Comparison of ENCODE assay signal across 30 mouse cellular contexts in the genomic region with DNA sequence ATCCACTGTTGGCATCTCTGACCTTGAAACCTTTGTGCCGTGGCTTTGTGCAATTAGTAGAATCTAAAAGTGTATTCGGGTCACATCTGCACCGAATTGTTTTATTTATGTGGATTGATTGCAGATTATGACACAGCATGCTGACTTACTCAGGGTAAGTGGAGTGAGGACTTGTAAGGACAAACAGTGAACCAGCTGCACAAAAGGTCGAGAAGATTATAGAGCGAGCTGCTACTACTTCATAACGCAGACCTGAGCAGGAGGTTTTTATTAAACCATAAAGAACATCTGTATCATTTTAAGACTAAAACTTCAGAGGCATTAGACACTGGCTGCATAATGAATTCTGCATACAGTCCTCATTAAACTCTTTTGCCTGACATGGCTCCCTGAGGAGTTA.
DNase-seq lines count a peak whose midpoint lies in the region; ATAC-seq lines count a peak whose summit lies in the region.
"Had no signal": no experiment of that assay in that cellular context is flagged by ENCODE, and none has a peak within 500 bp of the region (broad histone marks: within the 10 kb centered on the region; RNA-seq: fewer than 3 reads in every experiment).

No protein-coding gene starts in this region.

- WGBS in embryonic facial prominence, embryonic 13.5 days, result 28% methylated on average over 6 of the region's 6 CpGs
- 15% methylated on average over 6 of the region's 6 CpGs for WGBS in limb, embryonic 12.5 days
- WGBS in forebrain, embryonic 10.5 days, result 66% methylated on average over 6 of the region's 6 CpGs
- 51% methylated on average over 6 of the region's 6 CpGs for WGBS in neural tube, embryonic 15.5 days

- H3K9ac ChIP-seq in embryonic facial prominence, embryonic 13.5 days, result no peak overlapping the region
- H3K9ac ChIP-seq in limb, embryonic 12.5 days (replicated peaks), result no peak overlapping the region
- no peak overlapping the region for H3K9ac ChIP-seq in neural tube, embryonic 15.5 days (replicated peaks)
- H3K9ac ChIP-seq: forebrain, embryonic 15.5 days; heart, embryonic 13.5 days; hindbrain, embryonic 14.5 days; liver, embryonic 14.5 days had no signal

- no peak overlapping the region for H3K4me3 ChIP-seq in embryonic facial prominence, embryonic 13.5 days
- H3K4me3 ChIP-seq in limb, embryonic 12.5 days (replicated peaks), result no peak overlapping the region
- no peak overlapping the region for H3K4me3 ChIP-seq in forebrain, embryonic 10.5 days
- H3K4me3 ChIP-seq in neural tube, embryonic 15.5 days (replicated peaks), result no peak overlapping the region
- H3K4me3 ChIP-seq: forebrain, embryonic 15.5 days; gastrocnemius, adult 2 months; heart, embryonic 13.5 days; midbrain, embryonic 10.5 days had no signal

- H3K4me1 ChIP-seq in embryonic facial prominence, embryonic 13.5 days, result peaks cover 17% of the 10 kb centered on the region
- H3K4me1 ChIP-seq in limb, embryonic 12.5 days (replicated peaks), result peaks cover 13% of the 10 kb centered on the region
- 0 out of 2 replicates have a peak, but pooled peaks cover 2% of the 10 kb centered on the region for H3K4me1 ChIP-seq in forebrain, embryonic 10.5 days
- peaks cover 5% of the 10 kb centered on the region for H3K4me1 ChIP-seq in neural tube, embryonic 15.5 days
- H3K4me1 ChIP-seq: forebrain, embryonic 15.5 days; midbrain, embryonic 10.5 days had no signal

- H3K27me3 ChIP-seq in embryonic facial prominence, embryonic 13.5 days, result no peaks in the 10 kb centered on the region
- no peaks in the 10 kb centered on the region for H3K27me3 ChIP-seq in limb, embryonic 12.5 days
- H3K27me3 ChIP-seq in forebrain, embryonic 10.5 days (ENCODE audit: poor library complexity, severe bottlenecking), result no peaks in the 10 kb centered on the region
- no peaks in the 10 kb centered on the region for H3K27me3 ChIP-seq in neural tube, embryonic 15.5 days (replicated peaks)
- H3K27me3 ChIP-seq: forebrain, embryonic 15.5 days; heart, embryonic 13.5 days had no signal

- peak; percentile 44 for DNase-seq in embryo, embryonic 11 days
- DNase-seq in embryo, embryonic 10 days (ENCODE audit: low spot score), result no peak
- DNase-seq in layer of hippocampus, postnatal 10 days (ENCODE audit: low spot score in 2 of 2), result no peak
- DNase-seq in forebrain, embryonic 10.5 days (ENCODE audit: extremely low spot score, low spot score), result no peak
- DNase-seq: adrenal gland, postnatal 14 days; cerebellum, adult 18-20 months; cerebellum, postnatal 14 days; gastrocnemius, adult 2 months; heart, postnatal 10 days; kidney, adult 9 months; kidney, postnatal 10 days; liver; lung, adult 2 months; lung, postnatal 10 days; right cerebral cortex, adult 18-20 months; right cerebral cortex, postnatal 4 days; thymus, adult 2 months; thymus, postnatal 36 days had no signal

- no peak for ATAC-seq in embryonic facial prominence, embryonic 13.5 days (ENCODE audit: insufficient number of reproducible peaks, insufficient read depth, low FRiP score, low TSS enrichment, low read depth)
- peak; percentile 15; the same call in 1 of the 2 replicates for ATAC-seq in limb, embryonic 12.5 days (ENCODE audit: insufficient number of reproducible peaks, insufficient read depth, low FRiP score, low TSS enrichment, low read depth)
- no peak for ATAC-seq in neural tube, embryonic 15.5 days (ENCODE audit: low FRiP score)
- ATAC-seq: forebrain, embryonic 15.5 days; intestine, postnatal 0 days had no signal

- H3K9me3 ChIP-seq in embryonic facial prominence, embryonic 13.5 days, result no peaks in the 10 kb centered on the region
- H3K9me3 ChIP-seq in limb, embryonic 12.5 days, result peaks cover 10% of the 10 kb centered on the region; the same call in 1 of the 2 replicates
- H3K9me3 ChIP-seq in forebrain, embryonic 10.5 days, result peaks cover 5% of the 10 kb centered on the region; the same call in 1 of the 2 replicates
- no peaks in the 10 kb centered on the region for H3K9me3 ChIP-seq in neural tube, embryonic 15.5 days (replicated peaks)
- H3K9me3 ChIP-seq: forebrain, embryonic 15.5 days; heart, embryonic 13.5 days had no signal

- 0 out of 2 replicates have a peak overlapping the region, but pooled peaks have one; percentile 1 for H3K4me2 ChIP-seq in embryonic facial prominence, embryonic 13.5 days
- no peak overlapping the region; the same call in 1 of the 2 replicates for H3K4me2 ChIP-seq in limb, embryonic 12.5 days
- H3K4me2 ChIP-seq in neural tube, embryonic 15.5 days, result no peak overlapping the region
- H3K4me2 ChIP-seq: forebrain, embryonic 15.5 days; heart, embryonic 13.5 days; hindbrain, embryonic 14.5 days had no signal

- no peaks in the 10 kb centered on the region for H3K36me3 ChIP-seq in embryonic facial prominence, embryonic 13.5 days
- no peaks in the 10 kb centered on the region for H3K36me3 ChIP-seq in limb, embryonic 12.5 days
- H3K36me3 ChIP-seq in forebrain, embryonic 10.5 days (replicated peaks), result no peaks in the 10 kb centered on the region
- no peaks in the 10 kb centered on the region for H3K36me3 ChIP-seq in neural tube, embryonic 15.5 days
- H3K36me3 ChIP-seq: forebrain, embryonic 15.5 days; G1E; heart, embryonic 13.5 days; midbrain, embryonic 10.5 days had no signal

- no peak overlapping the region for H3K27ac ChIP-seq in embryonic facial prominence, embryonic 13.5 days
- peak overlapping the region; percentile 66; the same call in 1 of the 2 replicates for H3K27ac ChIP-seq in limb, embryonic 12.5 days
- no peak overlapping the region for H3K27ac ChIP-seq in forebrain, embryonic 10.5 days
- H3K27ac ChIP-seq in neural tube, embryonic 15.5 days (replicated peaks), result no peak overlapping the region
- H3K27ac ChIP-seq: forebrain, embryonic 15.5 days; gastrocnemius, adult 2 months; heart, embryonic 13.5 days; hindbrain, embryonic 14.5 days; liver, embryonic 14.5 days; macrophage; midbrain, embryonic 10.5 days; stomach, postnatal 0 days had no signal
